Mouse (Mus musculus): Measurements from ENCODE around the gene Aebp1. TPM values are rescaled to one million over a fixed set of nuclear protein-coding genes. Genes with fewer than 3 reads are reported as not detected.

Aebp1 gene
- polyA plus RNA-seq, 1 experiment: not detected

DNA sequence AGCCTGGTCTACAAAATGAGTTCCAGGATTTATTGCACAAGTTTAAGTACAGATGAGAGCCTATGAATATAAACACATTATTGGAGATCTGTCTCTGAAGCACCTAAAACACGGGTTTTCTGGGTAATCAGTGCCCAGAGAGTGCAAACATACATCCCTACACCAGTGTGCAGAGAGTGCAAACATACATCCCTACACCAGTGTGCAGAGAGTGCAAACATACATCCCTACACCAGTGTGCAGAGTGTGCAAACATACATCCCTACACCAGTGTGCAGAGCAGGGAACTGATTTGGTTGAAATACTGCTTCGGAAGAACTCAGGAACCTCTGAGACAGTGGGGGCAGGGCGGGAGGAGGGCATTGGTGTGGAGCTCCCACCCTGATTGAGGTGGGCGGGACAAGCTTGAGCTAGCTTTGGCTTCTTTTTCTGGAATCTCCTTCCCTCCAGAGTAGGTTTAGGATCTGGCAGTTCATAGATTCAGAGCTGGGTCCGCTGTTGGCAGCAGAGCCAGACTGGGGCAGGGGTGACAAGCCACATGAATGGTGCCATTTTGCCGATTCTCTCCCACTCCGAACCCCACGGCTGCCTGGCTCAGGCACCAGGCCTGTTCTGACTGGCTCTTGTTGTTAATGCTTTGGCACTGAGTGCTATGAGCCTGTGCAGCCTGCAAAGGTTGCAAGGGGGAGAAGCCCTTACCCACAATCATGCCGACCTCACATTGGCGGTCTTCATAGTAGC is 44.2 kb downstream of the Aebp1 start:
- WGBS: 50% methylated on average over 10 of the region's 10 CpGs
- TF ChIP-seq CTCF (IDR thresholded peaks at IDR 0.05; ENCODE audit: insufficient read depth, low read depth, low read length) (no peak), POLR2A (IDR thresholded peaks at IDR 0.05; ENCODE audit: insufficient read depth, low read depth, low read length) (no peak)
- H3K27ac ChIP-seq (ENCODE audit: insufficient read depth, low read depth, low read length): peak overlapping the region; percentile 8; the same call in 1 of the 2 replicates
- H3K4me1 ChIP-seq (ENCODE audit: control insufficient read depth, insufficient read depth, low read length): peaks cover 34% of the 10 kb centered on the region
- no peak overlapping the region for H3K4me3 ChIP-seq (ENCODE audit: insufficient read depth, low read depth, low read length)

DNA sequence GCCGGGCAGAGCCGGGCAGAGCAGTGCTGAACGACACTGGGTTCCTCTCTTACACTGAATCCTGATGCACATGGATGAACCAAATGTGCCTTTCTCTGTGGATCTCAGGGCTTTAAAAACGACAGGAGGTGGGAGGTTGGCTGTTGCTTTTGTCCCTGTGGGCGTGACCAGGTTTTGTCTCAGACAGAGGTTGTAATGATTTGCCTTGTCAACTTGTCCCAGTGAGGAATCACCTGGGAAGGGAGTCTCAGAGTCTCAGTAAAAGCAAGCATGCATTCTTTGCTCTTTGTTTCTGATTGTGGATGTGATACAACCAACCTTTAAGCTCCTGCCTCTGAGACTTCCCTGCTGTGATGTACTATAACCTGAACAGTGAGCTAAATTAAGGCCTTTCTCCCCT is 45.3 kb downstream of the Aebp1 start:
- no peak overlapping the region for H3K4me3 ChIP-seq (ENCODE audit: insufficient read depth, low read depth, low read length)
- 65% methylated on average over 5 of the region's 5 CpGs for WGBS
- H3K4me1 ChIP-seq (ENCODE audit: control insufficient read depth, insufficient read depth, low read length): peaks cover 23% of the 10 kb centered on the region
- no peak overlapping the region for H3K27ac ChIP-seq (ENCODE audit: insufficient read depth, low read depth, low read length)
- no peak for TF ChIP-seq CTCF (IDR thresholded peaks at IDR 0.05; ENCODE audit: insufficient read depth, low read depth, low read length)
- no peak for TF ChIP-seq POLR2A (IDR thresholded peaks at IDR 0.05; ENCODE audit: insufficient read depth, low read depth, low read length)

GRCm38 (mm10) chr11:5908642-5909041 is 46.9 kb downstream of the Aebp1 start:
- TF ChIP-seq POLR2A (IDR thresholded peaks at IDR 0.05; ENCODE audit: insufficient read depth, low read depth, low read length) (no peak), CTCF (IDR thresholded peaks at IDR 0.05; ENCODE audit: insufficient read depth, low read depth, low read length) (no peak)
- H3K4me1 ChIP-seq (ENCODE audit: control insufficient read depth, insufficient read depth, low read length): peaks cover 13% of the 10 kb centered on the region

GRCm38 (mm10) chr11:5912635-5913034 is 50.9 kb downstream of the Aebp1 start:
- 35% methylated on average over 5 of the region's 5 CpGs for WGBS
- Histone ChIP-seq H3K4me3 (ENCODE audit: insufficient read depth, low read depth, low read length) (no peak overlapping the region), H3K4me1 (ENCODE audit: control insufficient read depth, insufficient read depth, low read length) (no peaks in the 10 kb centered on the region), H3K27ac (ENCODE audit: insufficient read depth, low read depth, low read length) (no peak overlapping the region)
- 0 out of 2 replicates have a peak, but pooled peaks have one; percentile 35 for TF ChIP-seq CTCF (IDR thresholded peaks at IDR 0.05; ENCODE audit: insufficient read depth, low read depth, low read length)
- TF ChIP-seq POLR2A (IDR thresholded peaks at IDR 0.05; ENCODE audit: insufficient read depth, low read depth, low read length): no peak

More at GRCm38 (mm10) chr11:5908642-5909041, 46.9 kb downstream of the Aebp1 start:
- H3K27ac ChIP-seq (ENCODE audit: insufficient read depth, low read depth, low read length): no peak overlapping the region
- WGBS: 91% methylated on average over 4 of the region's 4 CpGs
- H3K4me3 ChIP-seq (ENCODE audit: insufficient read depth, low read depth, low read length): no peak overlapping the region

DNA sequence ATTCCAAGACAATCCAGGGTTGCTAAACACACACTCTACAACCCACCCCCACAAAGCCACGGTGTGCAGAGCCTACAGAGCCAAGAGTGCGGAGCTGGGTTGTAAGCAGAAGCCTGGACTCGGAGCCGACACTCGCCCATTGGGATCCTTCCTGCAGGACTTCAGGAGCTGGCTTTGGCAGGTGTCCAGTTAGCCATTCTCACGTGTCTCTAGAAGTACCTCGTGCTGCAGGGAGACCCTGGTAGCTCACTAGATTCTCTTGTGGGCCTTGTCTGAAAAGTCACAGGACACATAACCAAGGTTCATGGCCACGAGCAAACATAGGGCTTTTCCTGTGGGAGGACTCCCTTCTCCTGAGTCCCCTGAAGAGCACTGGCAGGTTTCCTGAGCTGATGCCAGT is 51.5 kb downstream of the Aebp1 start:
- no peak overlapping the region for H3K27ac ChIP-seq (ENCODE audit: insufficient read depth, low read depth, low read length)
- TF ChIP-seq CTCF (IDR thresholded peaks at IDR 0.05; ENCODE audit: insufficient read depth, low read depth, low read length) (no peak), POLR2A (IDR thresholded peaks at IDR 0.05; ENCODE audit: insufficient read depth, low read depth, low read length) (no peak)
- no peaks in the 10 kb centered on the region for H3K4me1 ChIP-seq (ENCODE audit: control insufficient read depth, insufficient read depth, low read length)
- 63% methylated on average over 8 of the region's 8 CpGs for WGBS
- H3K4me3 ChIP-seq (ENCODE audit: insufficient read depth, low read depth, low read length): no peak overlapping the region

- TF ChIP-seq POLR2A (IDR thresholded peaks at IDR 0.05; ENCODE audit: insufficient read depth, low read depth, low read length) (no peak), CTCF (IDR thresholded peaks at IDR 0.05; ENCODE audit: insufficient read depth, low read depth, low read length) (no peak)
- 81% methylated on average over 4 of the region's 4 CpGs for WGBS
- Histone ChIP-seq H3K27ac (ENCODE audit: insufficient read depth, low read depth, low read length) (no peak overlapping the region), H3K4me1 (ENCODE audit: control insufficient read depth, insufficient read depth, low read length) (no peaks in the 10 kb centered on the region), H3K4me3 (ENCODE audit: insufficient read depth, low read depth, low read length) (no peak overlapping the region)
Measured at GRCm38 (mm10) chr11:5913936-5914335, 52.2 kb downstream of the Aebp1 start.

DNA sequence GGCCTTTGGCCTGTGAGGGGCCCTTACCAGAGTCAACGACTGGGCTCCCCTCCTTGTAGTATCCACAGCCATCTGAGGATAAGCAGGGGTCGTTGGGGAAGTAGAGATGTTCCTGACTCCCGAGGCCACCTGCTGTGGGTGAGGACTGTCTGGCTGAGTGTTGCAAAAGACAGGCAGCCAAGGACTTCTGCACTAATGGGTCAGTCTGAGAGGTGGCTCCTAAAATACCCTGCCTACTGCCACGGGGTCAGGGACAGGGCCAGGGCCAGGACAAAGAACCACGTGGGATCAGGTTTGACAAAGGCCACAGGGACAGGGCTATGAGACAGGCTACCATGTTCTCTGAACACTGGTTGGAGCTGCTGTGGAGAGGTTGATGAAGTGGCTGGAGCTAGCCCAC is 53.2 kb downstream of the Aebp1 start:
- WGBS: 65% methylated on average over 5 of the region's 5 CpGs
- no peak overlapping the region for H3K27ac ChIP-seq (ENCODE audit: insufficient read depth, low read depth, low read length)
- H3K4me3 ChIP-seq (ENCODE audit: insufficient read depth, low read depth, low read length): no peak overlapping the region
- TF ChIP-seq POLR2A (IDR thresholded peaks at IDR 0.05; ENCODE audit: insufficient read depth, low read depth, low read length) (no peak), CTCF (IDR thresholded peaks at IDR 0.05; ENCODE audit: insufficient read depth, low read depth, low read length) (no peak)
- no peaks in the 10 kb centered on the region for H3K4me1 ChIP-seq (ENCODE audit: control insufficient read depth, insufficient read depth, low read length)

GRCm38 (mm10) chr11:5915429-5916177 is 53.9 kb downstream of the Aebp1 start:
- H3K4me1 ChIP-seq (ENCODE audit: control insufficient read depth, insufficient read depth, low read length): no peaks in the 10 kb centered on the region
- H3K27ac ChIP-seq (ENCODE audit: insufficient read depth, low read depth, low read length): no peak overlapping the region
- H3K4me3 ChIP-seq (ENCODE audit: insufficient read depth, low read depth, low read length): no peak overlapping the region
- TF ChIP-seq POLR2A (IDR thresholded peaks at IDR 0.05; ENCODE audit: insufficient read depth, low read depth, low read length): no peak
- no peak for TF ChIP-seq CTCF (IDR thresholded peaks at IDR 0.05; ENCODE audit: insufficient read depth, low read depth, low read length)
- 91% methylated on average over 5 of the region's 5 CpGs for WGBS

DNA sequence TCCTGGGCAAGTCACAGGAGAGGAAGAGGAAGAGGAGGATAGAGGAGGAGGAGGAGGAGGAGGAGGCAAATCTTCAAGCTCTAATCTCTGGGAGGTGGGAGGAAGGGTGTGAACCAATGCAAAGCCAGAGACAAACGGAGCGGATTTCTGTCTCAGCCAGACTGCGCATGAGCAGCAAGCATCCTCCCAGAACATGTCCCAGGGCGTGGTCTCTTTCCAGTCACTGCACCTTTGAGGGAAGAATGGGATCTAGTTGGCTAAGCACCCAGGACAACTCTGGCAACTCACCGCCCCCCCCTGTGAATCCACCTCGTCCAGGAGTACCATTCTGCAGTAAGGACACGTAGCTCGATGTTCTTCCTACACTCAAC is 54.4 kb downstream of the Aebp1 start:
- WGBS: 72% methylated on average over 8 of the region's 8 CpGs

More for the DNA sequence above, 54.4 kb downstream of the Aebp1 start:
- H3K27ac ChIP-seq (ENCODE audit: insufficient read depth, low read depth, low read length): no peak overlapping the region
- no peak overlapping the region for H3K4me3 ChIP-seq (ENCODE audit: insufficient read depth, low read depth, low read length)
- TF ChIP-seq POLR2A (IDR thresholded peaks at IDR 0.05; ENCODE audit: insufficient read depth, low read depth, low read length) (no peak), CTCF (IDR thresholded peaks at IDR 0.05; ENCODE audit: insufficient read depth, low read depth, low read length) (no peak)
- no peaks in the 10 kb centered on the region for H3K4me1 ChIP-seq (ENCODE audit: control insufficient read depth, insufficient read depth, low read length)

Measured in olfactory bulb, adult 2 months (tissue).